Mouse (Mus musculus) inflammation-experienced regulatory T-cells (primary cell): Measurements from ENCODE around the gene Scn7a. TPM values are rescaled to one million over a fixed set of nuclear protein-coding genes. Genes with fewer than 3 reads are reported as not detected.

ENCODE experiments used
- polyA plus RNA-seq, 2 experiments: library from polyadenylated mRNA; unstranded; fragments of 100-300 nt; shearing (Covaris generic); gene quantifications; one replicate each; pipeline ENCODE4 v1.2.1; 2017

Gene Scn7a
- under 1 TPM; 0.02 to 0.06 TPM for polyA plus RNA-seq

DNA sequence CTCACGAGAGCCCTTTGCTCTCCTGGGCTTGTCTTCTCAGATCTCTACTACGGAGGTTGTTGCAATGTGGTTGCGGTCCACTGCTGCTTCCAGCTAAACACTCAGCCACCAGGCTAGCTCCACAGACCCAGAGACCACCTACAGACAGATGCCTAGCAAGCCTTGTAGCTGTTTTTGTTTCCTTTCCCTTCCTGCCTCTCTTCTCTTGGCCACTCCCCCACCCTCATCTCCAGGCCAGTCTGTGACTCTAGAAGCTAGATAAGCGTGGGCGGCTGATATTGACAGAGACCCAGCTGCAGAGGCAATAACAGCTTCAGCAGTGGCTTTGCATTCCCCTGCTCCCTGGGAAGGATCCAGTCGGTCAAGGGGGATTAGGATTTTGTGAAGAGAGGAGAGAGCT lies at the start of gene Scn7a:
Gene Scn7a, minus strand, starts transcription at position 150 of the 400 bp plus-strand sequence.

DNA sequence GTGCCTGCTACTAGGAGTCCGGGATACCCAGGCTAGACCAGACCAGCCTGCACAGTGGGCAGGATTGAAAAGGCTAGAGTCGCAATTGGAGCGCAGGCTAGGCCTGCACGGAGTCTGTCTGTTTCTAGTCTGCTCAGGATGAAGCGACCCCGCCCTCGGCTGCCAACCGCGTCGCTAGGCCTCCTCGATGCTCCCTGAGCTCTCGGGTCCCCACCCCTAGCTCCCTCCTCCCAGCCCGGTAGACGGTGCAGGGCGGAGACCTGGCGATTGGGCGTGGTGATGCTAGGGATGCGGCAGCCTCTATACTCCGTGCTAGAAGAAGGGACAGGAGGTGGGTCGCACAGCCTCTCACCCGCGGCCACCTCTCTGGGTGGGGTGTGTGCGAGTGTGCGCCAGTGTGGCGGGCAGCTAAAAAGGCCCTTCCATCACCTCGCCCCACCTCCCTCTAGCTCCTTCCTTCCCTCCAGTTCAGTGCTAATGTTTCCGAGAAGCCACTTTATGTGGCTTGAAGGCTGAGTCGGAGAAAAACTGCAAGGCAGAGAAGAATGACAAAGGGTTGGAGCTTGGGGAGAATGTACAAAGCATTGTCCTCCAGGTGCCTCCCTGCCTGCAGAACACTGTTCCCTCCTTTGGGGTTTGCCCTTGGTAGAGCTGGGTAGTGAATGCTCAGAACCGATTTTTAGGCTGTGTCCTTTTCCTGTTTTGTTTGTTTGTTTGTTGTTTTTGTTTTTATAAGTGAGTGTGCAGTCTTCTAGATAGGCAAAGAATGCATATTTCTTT lies 149.9 kb downstream of the Scn7a start, which contains the start of gene Scn9a:
Gene Scn9a, minus strand, starts transcription at position 383 of the 780 bp plus-strand sequence.

Other genes with a start within 250 kb of the Scn7a start
- 1 to 10 TPM in 1 of 2 experiments, under 1 TPM in 1; 0.10 to 1.6 TPM for gene Scn9a, start 150.0 kb downstream of the Scn7a start, polyA plus RNA-seq